Mouse (Mus musculus): ENCODE measurements around the gene Rara. TPM values are rescaled to one million over a fixed set of nuclear protein-coding genes. Genes with fewer than 3 reads are reported as not detected.

The Rara gene
- polyA plus RNA-seq, 1 experiment from 2014 or later: 17.3 TPM

DNA sequence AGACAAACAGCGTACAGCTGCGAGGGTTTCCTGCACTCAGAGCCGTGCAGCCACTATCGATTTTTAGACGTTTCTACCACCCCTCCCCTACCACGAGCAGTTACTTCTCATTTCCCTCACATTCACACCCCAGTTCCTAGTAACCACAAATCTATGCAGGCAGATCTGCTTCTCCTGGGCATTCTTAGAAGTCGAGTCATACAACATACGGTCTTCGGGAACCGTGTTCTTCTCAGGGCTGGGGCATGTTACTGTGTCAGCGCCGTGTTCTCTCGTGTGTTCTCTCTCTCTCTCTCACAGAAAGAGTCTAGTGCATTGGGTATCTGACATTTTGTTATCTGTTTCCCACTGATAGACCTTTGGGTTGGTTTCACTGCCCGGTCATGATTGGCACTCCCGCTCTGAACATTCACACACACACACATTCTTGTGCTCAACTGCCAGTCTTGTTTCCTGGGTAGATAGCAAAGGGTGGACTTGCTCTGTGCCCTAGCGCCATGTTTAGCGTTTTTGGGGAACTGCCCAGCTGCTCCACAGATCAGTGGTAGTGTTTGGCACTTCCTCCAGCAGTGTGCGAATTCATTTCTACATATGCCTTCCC lies 20.5 kb downstream of the Rara start:
- Histone ChIP-seq H3K4me2 (no peak overlapping the region), H3K9me3 (replicated peaks) (no peaks in the 10 kb centered on the region), H3K27me3 (replicated peaks) (no peaks in the 10 kb centered on the region), H3K4me3 (replicated peaks) (no peak overlapping the region), H3K27ac (replicated peaks) (no peak overlapping the region), H3K36me3 (0 out of 2 replicates have a peak, but pooled peaks cover 4% of the 10 kb centered on the region), H3K9ac (replicated peaks) (no peak overlapping the region), H3K4me1 (peaks cover 71% of the 10 kb centered on the region)
- WGBS: 83% methylated on average over 18 of the region's 18 CpGs
- no peak for ATAC-seq (ENCODE audit: low FRiP score)

DNA sequence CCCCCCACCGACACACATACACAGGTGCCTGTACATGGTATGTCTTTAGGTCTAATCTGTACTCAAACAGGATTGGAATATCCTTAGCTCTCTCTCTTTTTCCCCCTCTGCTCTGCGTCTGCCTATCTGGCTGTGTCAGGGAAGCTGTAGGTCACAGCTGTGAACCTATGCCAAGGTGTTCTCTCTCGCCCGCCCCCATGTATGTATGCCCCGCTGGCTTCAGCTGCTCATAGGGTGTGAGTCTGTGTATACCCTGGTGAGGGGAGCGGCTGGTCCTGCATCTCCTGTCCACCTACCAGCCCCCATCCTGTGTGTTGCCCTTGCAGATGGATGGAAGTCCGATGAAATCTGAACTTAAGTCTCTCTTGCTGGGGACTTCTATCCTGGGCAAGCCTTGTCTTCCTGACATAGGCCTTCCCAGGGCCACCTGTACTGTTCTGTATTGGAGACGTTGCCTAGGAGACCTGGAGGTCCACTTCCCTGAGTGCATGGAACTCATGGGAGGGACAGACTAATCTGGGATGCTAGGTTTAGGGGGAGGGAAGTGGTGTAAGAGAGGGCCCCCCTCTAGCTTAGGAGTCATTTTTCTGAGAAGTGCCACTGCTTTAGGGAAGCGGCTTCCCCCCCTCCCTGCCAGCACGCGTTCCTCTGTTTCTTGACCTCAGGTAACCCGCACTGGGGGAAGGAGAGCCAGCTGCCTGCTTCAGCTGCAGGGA lies 21.8 kb downstream of the Rara start:
- Histone ChIP-seq H3K9ac (replicated peaks) (no peak overlapping the region), H3K27ac (replicated peaks) (no peak overlapping the region), H3K4me2 (no peak overlapping the region), H3K36me3 (0 out of 2 replicates have a peak, but pooled peaks cover 4% of the 10 kb centered on the region), H3K27me3 (replicated peaks) (no peaks in the 10 kb centered on the region), H3K4me3 (replicated peaks) (no peak overlapping the region), H3K4me1 (peaks cover 69% of the 10 kb centered on the region), H3K9me3 (replicated peaks) (no peaks in the 10 kb centered on the region)
- WGBS: 82% methylated on average over 12 of the region's 12 CpGs
- no peak for ATAC-seq (ENCODE audit: low FRiP score)

DNA sequence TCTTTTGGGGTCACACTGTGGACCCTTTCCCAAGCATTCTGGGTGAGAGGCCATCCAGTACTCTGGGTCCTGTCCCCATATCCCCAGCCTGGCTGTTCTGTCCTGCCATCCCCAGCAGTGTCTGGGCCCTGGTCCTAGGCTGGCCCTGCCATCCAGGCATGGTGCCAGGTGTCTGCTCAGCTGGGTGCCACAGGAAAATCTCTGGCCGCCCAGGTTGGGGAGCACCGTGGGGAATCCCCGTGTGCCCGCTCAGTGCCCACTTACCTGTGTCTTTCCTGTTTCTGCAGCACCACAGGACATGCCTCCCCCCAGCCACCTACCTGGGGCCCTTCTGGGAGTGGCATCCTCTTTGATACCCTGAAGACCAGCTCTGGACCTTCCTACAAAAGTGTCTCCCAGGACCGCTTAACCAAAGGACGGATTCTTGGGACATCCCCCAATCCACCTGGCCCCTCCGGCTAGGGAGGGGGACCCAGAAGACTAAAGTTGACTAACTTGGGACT lies 22.4 kb downstream of the Rara start:
- no peaks in the 10 kb centered on the region for H3K9me3 ChIP-seq (replicated peaks)
- H3K27me3 ChIP-seq (replicated peaks): no peaks in the 10 kb centered on the region
- WGBS: 79% methylated on average over 7 of the region's 7 CpGs
- no peak overlapping the region; the same call in 1 of the 2 replicates for H3K27ac ChIP-seq (replicated peaks)
- H3K9ac ChIP-seq (replicated peaks): no peak overlapping the region
- no peak overlapping the region for H3K4me3 ChIP-seq (replicated peaks)
- H3K36me3 ChIP-seq: 0 out of 2 replicates have a peak, but pooled peaks cover 4% of the 10 kb centered on the region
- no peak overlapping the region for H3K4me2 ChIP-seq
- H3K4me1 ChIP-seq: peaks cover 69% of the 10 kb centered on the region
- ATAC-seq (ENCODE audit: low FRiP score): no peak

DNA sequence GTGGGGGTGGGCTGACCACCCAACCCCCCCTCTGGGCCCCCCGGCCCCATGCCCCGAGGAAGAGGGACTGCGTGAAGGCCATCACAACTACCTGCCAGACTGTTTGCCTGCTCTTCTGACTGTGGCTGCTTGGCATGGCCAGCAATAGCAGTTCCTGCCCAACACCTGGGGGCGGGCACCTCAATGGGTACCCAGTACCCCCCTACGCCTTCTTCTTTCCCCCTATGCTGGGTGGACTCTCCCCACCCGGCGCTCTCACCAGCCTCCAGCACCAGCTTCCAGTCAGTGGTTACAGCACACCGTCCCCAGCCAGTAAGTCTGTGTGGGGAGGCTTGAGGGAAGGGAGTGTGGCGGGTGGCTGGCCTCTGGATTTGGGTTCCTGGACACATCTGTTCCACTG lies 22.9 kb downstream of the Rara start:
- Histone ChIP-seq H3K27me3 (replicated peaks) (no peaks in the 10 kb centered on the region), H3K27ac (replicated peaks) (peak overlapping the region; percentile 80), H3K9me3 (replicated peaks) (no peaks in the 10 kb centered on the region), H3K4me2 (no peak overlapping the region), H3K4me3 (replicated peaks) (no peak overlapping the region), H3K9ac (replicated peaks) (no peak overlapping the region), H3K36me3 (0 out of 2 replicates have a peak, but pooled peaks cover 4% of the 10 kb centered on the region), H3K4me1 (peaks cover 70% of the 10 kb centered on the region)
- no peak for ATAC-seq (ENCODE audit: low FRiP score)
- WGBS: 92% methylated on average over 9 of the region's 9 CpGs

DNA sequence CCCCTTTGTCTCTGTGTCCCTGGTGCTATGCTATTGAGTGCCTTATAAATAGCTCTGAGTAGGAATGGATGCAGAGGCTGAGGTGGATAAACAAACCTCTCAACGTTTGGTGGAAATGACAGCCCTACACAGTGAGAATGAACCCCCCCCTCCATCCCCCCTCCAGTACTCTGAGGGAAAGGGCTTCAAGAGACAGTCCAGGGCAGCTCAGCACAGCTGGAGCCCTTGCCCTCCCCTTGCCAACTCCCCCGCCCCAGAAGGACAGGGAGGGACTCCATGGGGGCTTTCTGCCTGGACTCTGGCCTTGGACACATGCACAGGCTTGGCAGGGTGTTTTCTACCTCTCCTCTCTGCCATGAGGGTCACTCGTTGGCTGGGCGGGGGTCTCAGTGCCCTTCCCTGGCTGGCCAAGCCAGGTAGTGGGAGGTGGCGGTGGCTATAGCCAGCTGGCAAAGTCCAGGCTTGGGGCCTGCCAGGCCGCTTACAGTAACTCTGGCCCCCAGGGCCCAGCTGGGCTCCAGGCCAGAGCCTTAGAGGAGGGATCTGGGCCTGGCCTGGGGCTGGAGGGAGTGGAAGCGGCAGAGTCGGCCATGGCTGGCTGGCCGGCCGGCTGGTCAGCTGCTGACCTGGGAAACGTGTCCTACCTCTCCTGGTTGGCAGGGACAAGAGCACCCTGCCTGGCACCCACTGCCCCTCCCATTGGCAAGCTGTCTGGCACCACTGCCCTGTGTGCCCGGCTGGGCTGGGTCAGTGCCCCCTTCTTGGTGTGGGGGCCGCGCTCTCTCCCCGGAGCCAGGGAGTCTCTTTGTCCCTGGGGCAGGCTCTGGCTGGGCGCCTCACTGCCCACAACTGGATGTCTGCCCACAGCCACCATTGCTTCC lies 23.6 kb downstream of the Rara start:
- H3K27ac ChIP-seq (replicated peaks): peak overlapping the region; percentile 80
- peak overlapping the region; percentile 27 for H3K4me2 ChIP-seq
- 0 out of 2 replicates have a peak, but pooled peaks cover 4% of the 10 kb centered on the region for H3K36me3 ChIP-seq
- peaks cover 72% of the 10 kb centered on the region for H3K4me1 ChIP-seq
- peak; percentile 71 for ATAC-seq (ENCODE audit: low FRiP score)
- no peak overlapping the region; the same call in 1 of the 2 replicates for H3K9ac ChIP-seq (replicated peaks)
- WGBS: 53% methylated on average over 16 of the region's 16 CpGs
- H3K27me3 ChIP-seq (replicated peaks): no peaks in the 10 kb centered on the region
- H3K4me3 ChIP-seq (replicated peaks): no peak overlapping the region
- H3K9me3 ChIP-seq (replicated peaks): no peaks in the 10 kb centered on the region

DNA sequence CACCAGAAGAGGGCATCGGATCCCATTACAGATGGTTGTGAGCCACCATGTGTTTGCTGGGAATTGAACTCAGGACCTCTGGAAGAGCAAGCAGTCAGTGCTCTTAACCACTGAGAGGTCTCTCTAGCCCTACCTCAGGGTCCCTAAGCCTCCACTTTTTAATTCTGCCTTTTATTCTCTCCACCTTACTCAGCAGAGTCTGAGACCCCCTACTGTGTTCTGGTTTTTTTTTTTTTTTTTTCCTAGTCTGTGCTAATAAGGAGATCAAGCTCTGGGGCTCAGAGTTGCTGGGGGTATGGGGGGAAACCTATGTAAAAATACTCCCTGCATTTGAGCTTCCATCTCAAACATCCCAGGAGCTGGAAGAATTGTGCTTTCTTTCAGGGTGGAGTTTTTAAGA lies 24.5 kb downstream of the Rara start:
- no peak for ATAC-seq (ENCODE audit: low FRiP score)
- peaks cover 70% of the 10 kb centered on the region for H3K4me1 ChIP-seq
- no peak overlapping the region for H3K27ac ChIP-seq (replicated peaks)
- H3K9me3 ChIP-seq (replicated peaks): no peaks in the 10 kb centered on the region
- no peak overlapping the region for H3K4me2 ChIP-seq
- H3K4me3 ChIP-seq (replicated peaks): no peak overlapping the region
- H3K36me3 ChIP-seq: 0 out of 2 replicates have a peak, but pooled peaks cover 4% of the 10 kb centered on the region
- no peaks in the 10 kb centered on the region for H3K27me3 ChIP-seq (replicated peaks)
- H3K9ac ChIP-seq (replicated peaks): no peak overlapping the region
- 90% methylated on average over 1 of the region's 1 CpGs for whole genome bisulfite sequencing

DNA sequence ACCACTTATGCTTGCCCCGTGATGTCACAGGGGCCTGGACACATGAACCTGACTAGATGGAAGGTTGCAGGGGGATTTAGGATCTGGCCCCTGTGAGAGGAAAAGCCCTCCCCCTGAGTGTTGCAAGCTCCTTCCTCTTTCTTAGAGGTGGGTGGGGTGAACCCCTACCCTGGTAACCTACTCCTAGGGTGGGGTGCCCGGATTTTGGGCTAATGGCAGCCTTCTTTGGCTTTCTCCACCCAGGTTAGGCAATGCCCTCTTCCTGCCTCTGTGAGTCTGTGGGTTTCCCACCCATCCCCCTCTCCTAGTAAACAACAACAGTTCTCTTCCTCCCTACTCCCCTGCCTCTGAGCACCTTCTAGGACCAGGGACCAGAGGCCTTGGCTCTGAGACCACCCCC lies 25.1 kb downstream of the Rara start:
- no peaks in the 10 kb centered on the region for H3K27me3 ChIP-seq (replicated peaks)
- WGBS: 83% methylated on average over 2 of the region's 2 CpGs
- H3K9me3 ChIP-seq (replicated peaks): no peaks in the 10 kb centered on the region
- ATAC-seq (ENCODE audit: low FRiP score): no peak
- H3K36me3 ChIP-seq: 0 out of 2 replicates have a peak, but pooled peaks cover 4% of the 10 kb centered on the region
- peaks cover 64% of the 10 kb centered on the region for H3K4me1 ChIP-seq
- H3K4me3 ChIP-seq (replicated peaks): no peak overlapping the region
- H3K4me2 ChIP-seq: no peak overlapping the region
- no peak overlapping the region for H3K27ac ChIP-seq (replicated peaks)
- no peak overlapping the region for H3K9ac ChIP-seq (replicated peaks)

DNA sequence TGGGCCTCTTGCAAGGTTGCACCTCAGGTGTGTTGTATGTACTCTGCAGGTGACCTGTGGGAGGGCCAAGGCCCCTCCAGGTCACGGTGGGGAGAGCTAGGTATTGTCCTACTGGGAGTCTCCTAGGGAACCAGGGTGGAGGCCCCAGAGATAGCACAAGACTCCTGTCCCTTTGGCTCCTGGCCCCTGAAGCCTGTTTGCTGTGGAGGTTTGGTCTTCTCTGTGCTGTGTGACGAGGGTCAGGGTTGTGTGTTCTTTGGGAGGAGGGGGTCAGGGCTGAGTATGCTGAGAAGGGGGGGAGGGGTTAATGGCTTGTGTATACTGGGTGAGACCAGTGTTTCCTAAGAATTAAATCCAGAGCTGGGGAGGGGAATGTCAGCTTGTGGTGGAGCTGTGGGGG lies 25.7 kb downstream of the Rara start:
- Histone ChIP-seq H3K36me3 (0 out of 2 replicates have a peak, but pooled peaks cover 4% of the 10 kb centered on the region), H3K9ac (replicated peaks) (no peak overlapping the region), H3K9me3 (replicated peaks) (no peaks in the 10 kb centered on the region), H3K4me1 (peaks cover 58% of the 10 kb centered on the region), H3K27me3 (replicated peaks) (no peaks in the 10 kb centered on the region), H3K4me3 (replicated peaks) (no peak overlapping the region), H3K27ac (replicated peaks) (no peak overlapping the region), H3K4me2 (no peak overlapping the region)
- 17% methylated on average over 2 of the region's 2 CpGs for WGBS
- no peak for ATAC-seq (ENCODE audit: low FRiP score)

DNA sequence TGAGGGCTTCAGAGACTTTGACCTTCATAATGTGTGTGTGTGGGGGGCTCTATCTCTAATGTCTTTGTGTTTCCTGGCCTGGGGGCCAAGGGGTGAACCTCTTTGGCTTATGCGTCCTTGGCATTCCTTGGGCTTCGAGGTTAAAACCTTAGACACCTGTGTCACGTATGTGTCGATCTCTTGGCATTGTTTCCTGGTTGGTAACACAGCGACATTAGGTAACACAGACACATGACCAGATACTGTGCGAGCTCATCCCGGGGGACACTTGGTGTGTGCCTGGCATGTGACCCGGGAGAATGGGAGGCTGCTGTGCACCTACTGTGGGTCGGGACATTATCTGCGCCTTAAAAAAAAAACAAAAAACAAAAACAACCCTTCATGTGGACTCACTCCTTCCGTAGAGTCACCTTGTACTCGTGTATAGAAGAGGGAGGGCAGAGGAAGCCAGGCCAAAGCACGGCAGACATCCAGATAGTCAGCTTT lies 26.3 kb downstream of the Rara start:
- H3K4me3 ChIP-seq (replicated peaks): no peak overlapping the region
- H3K36me3 ChIP-seq: 0 out of 2 replicates have a peak, but pooled peaks cover 4% of the 10 kb centered on the region
- WGBS: 35% methylated on average over 13 of the region's 13 CpGs
- H3K4me1 ChIP-seq: peaks cover 57% of the 10 kb centered on the region
- peak overlapping the region; percentile 34 for H3K4me2 ChIP-seq
- no peak for ATAC-seq (ENCODE audit: low FRiP score)
- H3K9me3 ChIP-seq (replicated peaks): no peaks in the 10 kb centered on the region
- H3K9ac ChIP-seq (replicated peaks): no peak overlapping the region
- H3K27ac ChIP-seq (replicated peaks): peak overlapping the region; percentile 77; the same call in 1 of the 2 replicates
- H3K27me3 ChIP-seq (replicated peaks): no peaks in the 10 kb centered on the region

DNA sequence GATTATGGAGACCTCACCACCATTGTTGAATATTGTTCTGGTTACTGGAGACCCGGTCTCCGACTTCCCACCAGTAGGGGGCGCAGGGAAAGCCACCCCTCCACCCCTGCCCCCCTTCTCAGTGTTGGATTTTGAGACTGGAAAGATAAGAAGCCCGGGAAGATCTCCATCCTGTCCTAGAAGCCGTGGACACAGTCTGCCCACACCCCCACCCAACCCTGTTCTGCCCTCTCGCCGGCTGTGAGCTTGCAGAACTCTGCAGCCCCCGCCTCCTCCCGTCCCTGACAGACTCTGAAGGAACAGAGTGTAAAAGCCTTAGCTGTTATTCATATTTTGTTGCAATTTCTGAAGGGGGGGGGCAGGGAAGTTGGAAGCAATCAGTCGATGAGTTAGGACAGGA lies 26.8 kb downstream of the Rara start:
- H3K27me3 ChIP-seq (replicated peaks): no peaks in the 10 kb centered on the region
- 0 out of 2 replicates have a peak, but pooled peaks cover 4% of the 10 kb centered on the region for H3K36me3 ChIP-seq
- H3K9me3 ChIP-seq (replicated peaks): no peaks in the 10 kb centered on the region
- peak overlapping the region; percentile 26 for H3K9ac ChIP-seq (replicated peaks)
- peak overlapping the region; percentile 34 for H3K4me2 ChIP-seq
- H3K27ac ChIP-seq (replicated peaks): peak overlapping the region; percentile 77
- no peak overlapping the region for H3K4me3 ChIP-seq (replicated peaks)
- 0 out of 2 replicates have a peak, but pooled peaks have one; percentile 3 for ATAC-seq (ENCODE audit: low FRiP score)
- whole genome bisulfite sequencing: 8% methylated on average over 10 of the region's 10 CpGs
- peaks cover 58% of the 10 kb centered on the region for H3K4me1 ChIP-seq

All from neural tube, embryonic 15.5 days (tissue).